8 mouse cellular contexts compared by ENCODE assay signal in genomic region chr16:97165444-97166121, GRCm38 (mm10). TPM values are rescaled to one million over a fixed set of nuclear protein-coding genes. Genes with fewer than 3 reads are reported as not detected.
DNase-seq lines count a peak whose midpoint lies in the region; ATAC-seq and TF ChIP-seq lines count a peak whose summit lies in the region.

No protein-coding gene starts in this region.

- H3K4me3 ChIP-seq in testis, adult 2 months (ENCODE audit: control insufficient read depth, low read depth, low read length) = peak overlapping the region; percentile 6
- H3K4me3 ChIP-seq in limb, embryonic 14.5 days (replicated peaks; ENCODE audit: low read length) = peak overlapping the region; percentile 30
- H3K4me3 ChIP-seq in midbrain, embryonic 13.5 days (replicated peaks) = peak overlapping the region; percentile 48

- peak overlapping the region; percentile 58 for H3K4me2 ChIP-seq in limb, embryonic 14.5 days (replicated peaks; ENCODE audit: low read depth, low read length, severe bottlenecking)
- H3K4me2 ChIP-seq in midbrain, embryonic 13.5 days (replicated peaks) = peak overlapping the region; percentile 90

- no peak overlapping the region for H3K27ac ChIP-seq in testis, adult 2 months (ENCODE audit: control insufficient read depth, insufficient read depth, low read depth, low read length)
- H3K27ac ChIP-seq in limb, embryonic 14.5 days (replicated peaks; ENCODE audit: low read depth, low read length) = no peak overlapping the region
- peak overlapping the region; percentile 91 for H3K27ac ChIP-seq in midbrain, embryonic 13.5 days

- no peaks in the 10 kb centered on the region for H3K36me3 ChIP-seq in testis, adult 2 months (ENCODE audit: control insufficient read depth, insufficient read depth, low read length)
- H3K36me3 ChIP-seq in limb, embryonic 14.5 days (ENCODE audit: control insufficient read depth, insufficient read depth, low read length) = no peaks in the 10 kb centered on the region
- no peaks in the 10 kb centered on the region for H3K36me3 ChIP-seq in midbrain, embryonic 13.5 days

- H3K9me3 ChIP-seq in limb, embryonic 14.5 days (ENCODE audit: control insufficient read depth, low read length) = no peaks in the 10 kb centered on the region
- H3K9me3 ChIP-seq in midbrain, embryonic 13.5 days = no peaks in the 10 kb centered on the region

- no peak for TF ChIP-seq POLR2A in testis, adult 2 months (IDR thresholded peaks at IDR 0.05; ENCODE audit: control insufficient read depth, low read depth, low read length)
- no peak for TF ChIP-seq POLR2A in limb, embryonic 14.5 days (IDR thresholded peaks at IDR 0.05; ENCODE audit: borderline replicate concordance, extremely low read depth, insufficient read depth, insufficient read length)

- no peaks in the 10 kb centered on the region for H3K27me3 ChIP-seq in testis, adult 2 months (ENCODE audit: control insufficient read depth, insufficient read depth, low read length)
- H3K27me3 ChIP-seq in limb, embryonic 14.5 days (ENCODE audit: control insufficient read depth, insufficient read depth, low read length) = peaks cover 44% of the 10 kb centered on the region
- H3K27me3 ChIP-seq in midbrain, embryonic 13.5 days = peaks cover 21% of the 10 kb centered on the region

- TF ChIP-seq CTCF in testis, adult 2 months (IDR thresholded peaks at IDR 0.05; ENCODE audit: control insufficient read depth, insufficient read depth, insufficient replicate concordance, low read depth, low read length) = peak; percentile 68; the same call in 1 of the 2 replicates

- peak; percentile 76; the same call in 1 of the 2 replicates for ATAC-seq in limb, embryonic 14.5 days (ENCODE audit: low FRiP score, low read depth)
- ATAC-seq in midbrain, embryonic 13.5 days = peak; percentile 86

- 0 out of 2 replicates have a peak overlapping the region, but pooled peaks have one; percentile 28 for H3K9ac ChIP-seq in limb, embryonic 14.5 days (ENCODE audit: low read depth, low read length, severe bottlenecking)
- H3K9ac ChIP-seq in midbrain, embryonic 13.5 days (replicated peaks) = peak overlapping the region; percentile 80

- 2% methylated on average over 21 of the region's 21 CpGs for WGBS in limb, embryonic 14.5 days
- under 1% methylated on average over 21 of the region's 21 CpGs for WGBS in midbrain, embryonic 13.5 days

- no peak for DNase-seq in testis, postnatal 14 days (ENCODE audit: low spot score)
- peak; percentile 77 for DNase-seq in embryo, embryonic 10.5 days (ENCODE audit: low spot score)
- peak; percentile 1 to 6 for DNase-seq in heart, adult 9 months (ENCODE audit: low spot score in 2 of 2)
- DNase-seq in kidney, adult 8-10 months = peak; percentile 11 to 51
- DNase-seq in limb, embryonic 14.5 days (ENCODE audit: low spot score) = peak; percentile 57
- peak; percentile 61 for DNase-seq in testis, postnatal 10 days (ENCODE audit: low spot score)

- H3K4me1 ChIP-seq in testis, adult 2 months (ENCODE audit: control insufficient read depth, insufficient read depth, low read length) = peaks cover 7% of the 10 kb centered on the region
- peaks cover 4% of the 10 kb centered on the region for H3K4me1 ChIP-seq in limb, embryonic 14.5 days (ENCODE audit: control insufficient read depth, insufficient read depth, low read length)
- H3K4me1 ChIP-seq in midbrain, embryonic 13.5 days (replicated peaks) = peaks cover 67% of the 10 kb centered on the region

RNA-seq across cellular contexts. Expression of gene Dscam, which starts 5.0 kb away (rescaled TPM):
- polyA plus RNA-seq in testis, adult 2 months (2012; rRNA removed) = 0.61 and 0.94 TPM in 2 replicates
- polyA plus RNA-seq in limb, embryonic 14.5 days (2012; rRNA removed) = 0.15 and 0.20 TPM in 2 replicates
- polyA plus RNA-seq in limb, embryonic 14.5 days (2014; fragmentation: Nextera tagmentation; extraction: Ambion mirVana) = 0.11 and 0.17 TPM in 2 replicates
- 10.5 and 11.1 TPM in 2 replicates for polyA plus RNA-seq in midbrain, embryonic 13.5 days (2015; fragmentation: Nextera tagmentation; extraction: Ambion mirVana)
